Mouse (Mus musculus) colon, adult 2 months (tissue): ENCODE results near the gene Hbb-bh2. TPM values are rescaled to one million over a fixed set of nuclear protein-coding genes. Genes with fewer than 3 reads are reported as not detected.

Experiments
- polyA plus RNA-seq: library from polyadenylated mRNA; depleted of rRNA; stranded (reverse); fragments of >200 nt; gene quantifications from 2 replicates; pipeline ENCODE4 v1.2.3, GENCODE M21; 2012; rRNA removed

The Hbb-bh2 gene
- polyA plus RNA-seq: not detected in 2 replicates

DNA sequence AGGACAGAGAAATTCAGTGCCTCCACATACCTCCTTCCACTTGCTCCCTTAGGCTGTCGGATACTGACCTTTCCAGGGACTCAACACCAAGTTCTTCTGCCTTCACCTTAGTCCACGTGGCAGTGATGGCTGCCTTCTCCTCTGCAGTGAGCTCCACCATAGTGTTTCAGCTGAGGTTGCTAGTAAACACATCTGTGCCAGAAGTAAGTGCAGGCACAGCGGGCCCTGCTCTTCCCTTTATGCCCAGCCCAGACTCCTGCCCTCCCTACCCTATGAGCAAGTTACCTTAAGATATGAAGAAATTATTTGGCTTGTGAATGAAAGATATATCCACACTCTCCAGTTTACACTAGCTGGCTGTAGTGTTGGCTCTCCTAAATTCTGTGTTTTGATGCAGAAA is at the start of gene Hbb-bh2:
TSS of gene Hbb-bh2 (minus strand) at position 253 of the 400 bp plus-strand sequence.

DNA sequence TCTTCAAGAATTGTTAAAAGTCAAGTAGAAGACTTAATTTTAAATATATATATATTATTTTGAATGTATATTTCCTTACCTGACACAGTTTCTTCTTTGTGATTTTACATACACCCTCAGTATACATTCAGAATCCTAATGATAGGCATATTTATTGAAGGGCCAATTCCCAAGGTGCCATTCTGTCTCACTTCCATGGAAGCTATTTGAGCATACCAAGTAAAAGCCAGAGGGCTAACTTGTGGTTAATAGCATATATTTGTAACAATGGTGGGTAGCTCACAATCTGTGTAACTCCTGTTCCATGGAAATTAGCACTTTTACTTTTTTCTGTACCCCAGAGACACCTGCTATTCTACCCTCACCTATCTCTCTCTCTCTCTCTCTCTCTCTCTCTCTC is 45.8 kb upstream of the Hbb-bh2 start, which contains the start of gene Olfr66:
TSS of gene Olfr66 (minus strand) at position 101 of the 400 bp plus-strand sequence.

DNA sequence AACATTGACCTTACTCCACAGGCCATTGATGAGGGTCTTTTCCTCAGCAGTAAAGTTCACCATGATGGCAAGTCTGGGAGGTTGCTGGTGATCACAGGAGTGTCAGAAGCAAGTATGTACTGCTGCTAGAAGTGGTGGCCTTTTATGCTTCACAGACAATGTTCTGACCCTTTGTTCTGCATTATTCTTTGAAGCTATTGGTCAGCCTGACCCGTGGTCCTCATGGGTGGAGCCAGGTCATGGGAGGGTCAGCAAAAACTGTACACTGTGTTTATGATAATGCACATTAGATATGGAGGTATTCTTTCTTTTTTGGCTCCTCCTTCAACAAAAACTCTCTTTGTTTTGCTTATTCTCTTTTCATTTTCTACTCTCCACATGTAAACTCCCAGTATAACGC is 12.8 kb upstream of the Hbb-bh2 start, which contains the start of gene Hbb-y:
TSS of gene Hbb-y (minus strand) at position 127 of the 400 bp plus-strand sequence.

DNA sequence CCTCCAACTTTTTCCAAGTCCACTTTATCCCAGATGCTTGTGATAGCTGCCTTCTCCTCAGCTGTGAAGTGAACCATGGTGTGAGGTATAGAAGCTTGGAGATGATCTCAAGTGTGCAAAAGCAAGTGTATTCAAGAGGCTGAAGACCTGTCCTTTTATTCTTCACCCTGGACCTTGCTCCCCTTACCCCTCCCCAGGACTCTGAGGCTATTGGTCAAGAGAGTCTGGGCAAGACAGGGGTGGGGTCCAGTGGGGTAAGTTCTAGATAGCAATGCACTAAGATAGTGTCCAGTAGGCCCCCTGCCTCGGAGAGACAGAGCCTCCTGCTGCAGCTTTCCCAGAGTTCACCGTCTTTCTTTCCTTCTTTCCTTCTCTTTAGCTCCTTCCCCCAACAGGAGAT is 2.7 kb upstream of the Hbb-bh2 start, which contains the start of gene Hbb-bh1:
TSS of gene Hbb-bh1 (minus strand) at position 131 of the 400 bp plus-strand sequence.

DNA sequence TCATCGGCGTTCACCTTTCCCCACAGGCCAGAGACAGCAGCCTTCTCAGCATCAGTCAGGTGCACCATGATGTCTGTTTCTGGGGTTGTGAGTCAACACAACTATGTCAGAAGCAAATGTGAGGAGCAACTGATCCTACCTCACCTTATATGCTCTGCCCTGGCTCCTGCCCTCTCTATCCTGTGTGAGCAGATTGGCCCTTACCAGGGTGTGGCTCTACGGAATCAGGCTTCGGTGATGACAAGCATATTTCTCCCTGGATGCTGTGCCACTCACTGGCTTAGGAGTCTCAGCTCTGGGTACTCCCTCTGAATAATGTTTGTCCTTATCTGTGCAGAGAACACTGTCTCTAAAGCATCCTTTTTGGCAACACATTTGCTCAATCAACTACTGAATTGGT is 12.5 kb downstream of the Hbb-bh2 start, which contains the start of gene Hbb-bs:
TSS of gene Hbb-bs (minus strand) at position 289 of the 400 bp plus-strand sequence.

DNA sequence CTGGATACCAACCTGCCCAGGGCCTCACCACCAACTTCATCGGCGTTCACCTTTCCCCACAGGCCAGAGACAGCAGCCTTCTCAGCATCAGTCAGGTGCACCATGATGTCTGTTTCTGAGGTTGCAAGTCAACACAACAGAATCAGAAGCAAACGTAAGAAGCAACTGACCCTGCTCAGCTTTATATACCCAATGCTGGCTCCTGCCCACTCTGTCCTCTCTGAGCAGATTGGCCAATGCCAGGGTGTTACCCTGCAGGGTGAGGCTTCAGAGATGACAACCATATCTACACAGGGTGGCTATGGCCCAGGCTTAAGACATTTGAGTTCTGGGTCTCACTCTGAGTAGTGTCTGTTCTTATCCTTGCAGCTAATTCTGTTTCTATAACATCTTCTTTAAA is 26.6 kb downstream of the Hbb-bh2 start, which contains the start of gene Hbb-bt:
TSS of gene Hbb-bt (minus strand) at position 231 of the 400 bp plus-strand sequence.

DNA sequence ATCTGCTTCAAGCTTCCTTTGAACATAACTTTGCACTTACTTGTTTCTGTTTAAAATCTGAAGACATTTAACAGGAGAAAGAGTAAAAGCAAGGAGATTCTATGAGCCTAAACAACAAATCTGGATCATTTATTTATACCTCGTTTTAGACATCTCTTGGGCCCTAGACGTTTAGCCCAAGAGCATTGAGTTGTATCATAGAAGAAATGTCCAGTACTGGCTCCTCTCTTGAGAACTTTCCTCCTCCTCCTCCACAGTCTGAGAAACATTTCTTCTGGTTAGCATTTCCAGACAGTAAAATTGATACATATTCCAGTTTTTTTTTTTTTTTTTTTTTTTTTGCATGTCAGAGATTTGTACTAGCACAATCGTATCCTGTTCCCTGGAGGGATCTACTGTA is 48.6 kb downstream of the Hbb-bh2 start, which contains the start of gene Olfr67:
TSS of gene Olfr67 (minus strand) at position 101 of the 400 bp plus-strand sequence.

Other genes starting within 250 kb of the Hbb-bh2 start
- gene Olfr619, start 239.9 kb downstream of the Hbb-bh2 start, polyA plus RNA-seq: not detected in 2 replicates
- not detected in 2 replicates for gene Olfr620, start 228.0 kb downstream of the Hbb-bh2 start, polyA plus RNA-seq
- not detected in 2 replicates for gene Olfr622, start 197.8 kb downstream of the Hbb-bh2 start, polyA plus RNA-seq
- not detected in 2 replicates for gene Olfr623, start 176.8 kb downstream of the Hbb-bh2 start, polyA plus RNA-seq
- not detected in 2 replicates for gene Olfr624, start 169.3 kb downstream of the Hbb-bh2 start, polyA plus RNA-seq
- gene Olfr625-ps1, start 157.8 kb downstream of the Hbb-bh2 start, polyA plus RNA-seq: not detected in 2 replicates
- not detected in 2 replicates for gene Olfr243, start 125.8 kb downstream of the Hbb-bh2 start, polyA plus RNA-seq
- gene Olfr628, start 110.1 kb downstream of the Hbb-bh2 start, polyA plus RNA-seq: not detected in 2 replicates
- not detected in 2 replicates for gene Olfr629, start 95.6 kb downstream of the Hbb-bh2 start, polyA plus RNA-seq
- gene Olfr630, start 83.2 kb downstream of the Hbb-bh2 start, polyA plus RNA-seq: not detected in 2 replicates
- not detected in 2 replicates for gene Olfr69, start 68.9 kb downstream of the Hbb-bh2 start, polyA plus RNA-seq
- not detected in 2 replicates for gene Olfr68, start 60.8 kb downstream of the Hbb-bh2 start, polyA plus RNA-seq
- not detected in 2 replicates for gene Olfr67, start 48.7 kb downstream of the Hbb-bh2 start, polyA plus RNA-seq
- gene Hbb-bt, start 26.5 kb downstream of the Hbb-bh2 start, polyA plus RNA-seq: 19.7 and 97.2 TPM in 2 replicates
- 178 and 1,004 TPM in 2 replicates for gene Hbb-bs, start 12.4 kb downstream of the Hbb-bh2 start, polyA plus RNA-seq
- gene Hbb-bh1, start 2.6 kb upstream of the Hbb-bh2 start, polyA plus RNA-seq: not detected in 2 replicates
- gene Hbb-y, start 12.7 kb upstream of the Hbb-bh2 start, polyA plus RNA-seq: not detected in 2 replicates
- gene Olfr66, start 45.7 kb upstream of the Hbb-bh2 start, polyA plus RNA-seq: not detected in 2 replicates
- gene Olfr64, start 54.0 kb upstream of the Hbb-bh2 start, polyA plus RNA-seq: not detected in 2 replicates
- not detected in 2 replicates for gene Olfr65, start 63.0 kb upstream of the Hbb-bh2 start, polyA plus RNA-seq
- gene Olfr631, start 88.3 kb upstream of the Hbb-bh2 start, polyA plus RNA-seq: 0.12 TPM in 1 of 2 replicates, not detected in the other
- not detected in 2 replicates for gene Olfr632, start 93.8 kb upstream of the Hbb-bh2 start, polyA plus RNA-seq
- not detected in 2 replicates for gene Olfr633, start 103.9 kb upstream of the Hbb-bh2 start, polyA plus RNA-seq
- not detected in 2 replicates for gene Olfr635, start 130.6 kb upstream of the Hbb-bh2 start, polyA plus RNA-seq
- not detected in 2 replicates for gene Olfr638, start 158.2 kb upstream of the Hbb-bh2 start, polyA plus RNA-seq
- not detected in 2 replicates for gene Olfr639, start 176.8 kb upstream of the Hbb-bh2 start, polyA plus RNA-seq
- gene Olfr640, start 185.1 kb upstream of the Hbb-bh2 start, polyA plus RNA-seq: not detected in 2 replicates
- not detected in 2 replicates for gene Olfr641, start 194.9 kb upstream of the Hbb-bh2 start, polyA plus RNA-seq
- gene Olfr642, start 212.1 kb upstream of the Hbb-bh2 start, polyA plus RNA-seq: not detected in 2 replicates
- gene 4930516K23Rik, start 220.9 kb upstream of the Hbb-bh2 start, polyA plus RNA-seq: not detected in 2 replicates
- gene Olfr644, start 231.3 kb upstream of the Hbb-bh2 start, polyA plus RNA-seq: not detected in 2 replicates
- not detected in 2 replicates for gene Olfr645, start 244.9 kb upstream of the Hbb-bh2 start, polyA plus RNA-seq